Comparison of ENCODE assay signal across 8 mouse cellular contexts in the genomic region with DNA sequence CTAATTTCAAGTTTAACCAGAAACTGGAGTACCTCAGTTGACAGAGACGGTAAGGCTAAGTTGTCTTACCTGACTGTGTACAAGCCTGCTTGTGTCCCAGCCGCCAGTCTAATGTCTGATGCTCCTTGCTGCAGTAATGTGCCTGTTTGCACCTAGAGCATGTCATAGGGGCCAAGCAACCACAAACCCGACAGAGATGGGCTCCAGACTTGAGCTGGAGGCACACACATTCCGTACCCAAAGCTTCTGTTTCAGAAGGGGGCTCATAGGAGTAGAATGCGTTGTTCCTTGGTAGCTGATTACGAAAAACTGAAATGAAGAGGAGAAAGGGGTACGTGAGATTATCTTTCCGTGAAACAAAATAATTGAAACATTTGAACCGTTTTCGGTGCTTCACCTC. TPM values are rescaled to one million over a fixed set of nuclear protein-coding genes. Genes with fewer than 3 reads are reported as not detected.
DNase-seq lines count a peak whose midpoint lies in the region; ATAC-seq lines count a peak whose summit lies in the region.

No protein-coding gene starts in this region.

- peak overlapping the region; percentile 69 for H3K4me2 ChIP-seq in embryonic facial prominence, embryonic 15.5 days (replicated peaks)
- peak overlapping the region; percentile 87 for H3K4me2 ChIP-seq in limb, embryonic 15.5 days
- peak overlapping the region; percentile 82 for H3K4me2 ChIP-seq in stomach, embryonic 16.5 days (ENCODE audit: low read depth, low read length)

- no peak overlapping the region for H3K27ac ChIP-seq in embryonic facial prominence, embryonic 15.5 days (replicated peaks)
- H3K27ac ChIP-seq in limb, embryonic 15.5 days, result no peak overlapping the region
- 0 out of 2 replicates have a peak overlapping the region, but pooled peaks have one; percentile 29 for H3K27ac ChIP-seq in stomach, embryonic 16.5 days (ENCODE audit: low read length)

- no peak for ATAC-seq in embryonic facial prominence, embryonic 15.5 days (ENCODE audit: insufficient number of reproducible peaks, low FRiP score, low TSS enrichment, low read depth)
- ATAC-seq in limb, embryonic 15.5 days (ENCODE audit: insufficient number of reproducible peaks, low FRiP score, low TSS enrichment, low read depth), result no peak
- ATAC-seq in stomach, embryonic 16.5 days (ENCODE audit: insufficient read depth, low FRiP score), result no peak

- peaks cover 11% of the 10 kb centered on the region; the same call in 1 of the 2 replicates for H3K4me1 ChIP-seq in embryonic facial prominence, embryonic 15.5 days
- peaks cover 8% of the 10 kb centered on the region for H3K4me1 ChIP-seq in limb, embryonic 15.5 days
- H3K4me1 ChIP-seq in stomach, embryonic 16.5 days (ENCODE audit: control insufficient read depth, insufficient read depth, low read length), result peaks cover 14% of the 10 kb centered on the region

- H3K9me3 ChIP-seq in embryonic facial prominence, embryonic 15.5 days (replicated peaks), result no peaks in the 10 kb centered on the region
- no peaks in the 10 kb centered on the region for H3K9me3 ChIP-seq in limb, embryonic 15.5 days
- no peaks in the 10 kb centered on the region for H3K9me3 ChIP-seq in stomach, embryonic 16.5 days (replicated peaks; ENCODE audit: control insufficient read depth, low read length)

- H3K27me3 ChIP-seq in embryonic facial prominence, embryonic 15.5 days, result no peaks in the 10 kb centered on the region
- H3K27me3 ChIP-seq in limb, embryonic 15.5 days, result no peaks in the 10 kb centered on the region
- H3K27me3 ChIP-seq in stomach, embryonic 16.5 days (ENCODE audit: control insufficient read depth, insufficient read depth, low read length), result no peaks in the 10 kb centered on the region

- H3K36me3 ChIP-seq in embryonic facial prominence, embryonic 15.5 days, result peaks cover 21% of the 10 kb centered on the region
- H3K36me3 ChIP-seq in limb, embryonic 15.5 days, result peaks cover 27% of the 10 kb centered on the region
- H3K36me3 ChIP-seq in stomach, embryonic 16.5 days (ENCODE audit: control insufficient read depth, insufficient read depth, low read length), result peaks cover 20% of the 10 kb centered on the region

- 11% methylated on average over 10 of the region's 10 CpGs for WGBS in embryonic facial prominence, embryonic 15.5 days
- 10% methylated on average over 10 of the region's 10 CpGs for WGBS in limb, embryonic 15.5 days
- WGBS in stomach, embryonic 16.5 days, result 8% methylated on average over 10 of the region's 10 CpGs

- peak; percentile 14 to 16 for DNase-seq in cerebellum, postnatal 25 days
- no peak for DNase-seq in cerebellum, adult 9-10 months
- DNase-seq in A20 (ENCODE audit: low read depth, low spot score), result peak; percentile 45
- no peak for DNase-seq in lung, postnatal 36 days
- no peak for DNase-seq in ovary, adult 18-20 months (ENCODE audit: low spot score)

- peak overlapping the region; percentile 73 for H3K4me3 ChIP-seq in embryonic facial prominence, embryonic 15.5 days (replicated peaks)
- H3K4me3 ChIP-seq in limb, embryonic 15.5 days, result peak overlapping the region; percentile 78
- peak overlapping the region; percentile 83 for H3K4me3 ChIP-seq in stomach, embryonic 16.5 days (replicated peaks; ENCODE audit: low read length)

- H3K9ac ChIP-seq in embryonic facial prominence, embryonic 15.5 days, result peak overlapping the region; percentile 68; the same call in 1 of the 2 replicates
- H3K9ac ChIP-seq in limb, embryonic 15.5 days, result peak overlapping the region; percentile 67
- H3K9ac ChIP-seq in stomach, embryonic 16.5 days (ENCODE audit: low read length), result peak overlapping the region; percentile 83

RNA-seq across cellular contexts. Expression of a gene that starts 0.8 kb away (rescaled TPM):
- polyA plus RNA-seq in embryonic facial prominence, embryonic 15.5 days (2015; fragmentation: Nextera tagmentation; extraction: Ambion mirVana), result 43.1 and 44.9 TPM in 2 replicates
- polyA plus RNA-seq in limb, embryonic 15.5 days (2015; fragmentation: Nextera tagmentation; extraction: Ambion mirVana), result 28.9 and 41.0 TPM in 2 replicates
- 31.1 and 42.6 TPM in 2 replicates for polyA plus RNA-seq in stomach, embryonic 16.5 days (2015; fragmentation: Nextera tagmentation; extraction: Ambion mirVana)

RNA-seq across cellular contexts. Expression of a gene that starts 26.6 kb away (rescaled TPM):
- 44.7 and 52.5 TPM in 2 replicates for polyA plus RNA-seq in embryonic facial prominence, embryonic 15.5 days (2015; fragmentation: Nextera tagmentation; extraction: Ambion mirVana)
- 44.6 and 46.9 TPM in 2 replicates for polyA plus RNA-seq in limb, embryonic 15.5 days (2015; fragmentation: Nextera tagmentation; extraction: Ambion mirVana)
- 38.0 and 39.8 TPM in 2 replicates for polyA plus RNA-seq in stomach, embryonic 16.5 days (2015; fragmentation: Nextera tagmentation; extraction: Ambion mirVana)

RNA-seq across cellular contexts. Expression of a gene that starts 26.8 kb away (rescaled TPM):
- polyA plus RNA-seq in embryonic facial prominence, embryonic 15.5 days (2015; fragmentation: Nextera tagmentation; extraction: Ambion mirVana), result 235 and 236 TPM in 2 replicates
- 220 and 227 TPM in 2 replicates for polyA plus RNA-seq in limb, embryonic 15.5 days (2015; fragmentation: Nextera tagmentation; extraction: Ambion mirVana)
- polyA plus RNA-seq in stomach, embryonic 16.5 days (2015; fragmentation: Nextera tagmentation; extraction: Ambion mirVana), result 227 and 231 TPM in 2 replicates

RNA-seq across cellular contexts. Expression of a gene that starts 37.9 kb away (rescaled TPM):
- 1.8 TPM in 2 replicates for polyA plus RNA-seq in embryonic facial prominence, embryonic 15.5 days (2015; fragmentation: Nextera tagmentation; extraction: Ambion mirVana)
- polyA plus RNA-seq in limb, embryonic 15.5 days (2015; fragmentation: Nextera tagmentation; extraction: Ambion mirVana), result 1.00 and 1.3 TPM in 2 replicates
- polyA plus RNA-seq in stomach, embryonic 16.5 days (2015; fragmentation: Nextera tagmentation; extraction: Ambion mirVana), result 1.7 and 2.3 TPM in 2 replicates

Comparison
In these comparisons a context has a peak if more than half of its experiments do, and no peak if none do; other contexts are left out.
1. DNase-seq: peak in cerebellum, postnatal 25 days (2 of 2) and A20 (single experiment); none in cerebellum, adult 9-10 months (single experiment), lung, postnatal 36 days (single experiment) and ovary, adult 18-20 months (single experiment).
2. Peak in every context shown above with its lines, with median percentiles within 50 percentile points of each other: H3K4me2 ChIP-seq, H3K4me3 ChIP-seq and H3K9ac ChIP-seq.